Mouse (Mus musculus) liver, embryonic 13.5 days (tissue): ENCODE measurements around the gene Edf1. TPM values are rescaled to one million over a fixed set of nuclear protein-coding genes. Genes with fewer than 3 reads are reported as not detected.

Experiments
- polyA plus RNA-seq: library from polyadenylated mRNA; unstranded; fragments of >200 nt; fragmentation: Nextera tagmentation; extraction: Ambion mirVana; gene quantifications from 2 replicates; pipeline ENCODE4 v1.2.1, GENCODE M21; 2015

Gene Edf1
- polyA plus RNA-seq, 1 experiment from 2014 or later, result 275 TPM

Other genes starting within 250 kb of the Edf1 start
- gene Grin1, start 238.7 kb upstream of the Edf1 start, polyA plus RNA-seq, result 0.12 and 0.41 TPM in 2 replicates
- 18.8 and 27.1 TPM in 2 replicates for gene Man1b1, start 225.5 kb upstream of the Edf1 start, polyA plus RNA-seq
- 9.0 and 10.5 TPM in 2 replicates for gene Dpp7, start 201.5 kb upstream of the Edf1 start, polyA plus RNA-seq
- 13.4 and 16.1 TPM in 2 replicates for gene Uap1l1, start 192.2 kb upstream of the Edf1 start, polyA plus RNA-seq
- gene Sapcd2, start 185.5 kb upstream of the Edf1 start, polyA plus RNA-seq, result 30.0 and 30.6 TPM in 2 replicates
- 0.40 and 0.41 TPM in 2 replicates for gene Entpd2, start 162.0 kb upstream of the Edf1 start, polyA plus RNA-seq
- 4.2 and 5.1 TPM in 2 replicates for gene Npdc1, start 158.5 kb upstream of the Edf1 start, polyA plus RNA-seq
- 0.56 and 0.97 TPM in 2 replicates for gene Fut7, start 134.6 kb upstream of the Edf1 start, polyA plus RNA-seq
- gene Abca2, start 129.1 kb upstream of the Edf1 start, polyA plus RNA-seq, result 1.4 and 1.6 TPM in 2 replicates
- 0.21 and 0.25 TPM in 2 replicates for gene Clic3, start 101.0 kb upstream of the Edf1 start, polyA plus RNA-seq
- gene Paxx, start 96.8 kb upstream of the Edf1 start, polyA plus RNA-seq, result 7.2 and 7.7 TPM in 2 replicates
- 0.38 TPM in 1 of 2 replicates, not detected in the other for gene Ptgds, start 87.8 kb upstream of the Edf1 start, polyA plus RNA-seq
- gene Lcn12, start 63.9 kb upstream of the Edf1 start, polyA plus RNA-seq, result not detected in 2 replicates
- 27.9 and 31.1 TPM in 2 replicates for gene Fbxw5, start 57.1 kb upstream of the Edf1 start, polyA plus RNA-seq
- gene C8g, start 56.1 kb upstream of the Edf1 start, polyA plus RNA-seq, result 25.8 and 26.8 TPM in 2 replicates
- gene Traf2, start 10.9 kb upstream of the Edf1 start, polyA plus RNA-seq, result 16.6 and 18.7 TPM in 2 replicates
- gene Mamdc4, start 17.0 kb downstream of the Edf1 start, polyA plus RNA-seq, result 1.6 and 2.7 TPM in 2 replicates
- 50.2 and 50.3 TPM in 2 replicates for gene Phpt1, start 17.4 kb downstream of the Edf1 start, polyA plus RNA-seq
- 0.02 TPM in 1 of 2 replicates, not detected in the other for gene Ajm1, start 23.9 kb downstream of the Edf1 start, polyA plus RNA-seq
- 29.7 and 29.8 TPM in 2 replicates for gene Rabl6, start 50.7 kb downstream of the Edf1 start, polyA plus RNA-seq
- gene Ccdc183, start 59.8 kb downstream of the Edf1 start, polyA plus RNA-seq, result 0.09 and 0.14 TPM in 2 replicates
- 7.8 and 8.3 TPM in 2 replicates for gene Tmem141, start 64.2 kb downstream of the Edf1 start, polyA plus RNA-seq
- gene Fcna, start 70.2 kb downstream of the Edf1 start, polyA plus RNA-seq, result 34.8 and 37.5 TPM in 2 replicates
- not detected in 2 replicates for gene Lcn8, start 95.3 kb downstream of the Edf1 start, polyA plus RNA-seq
- gene Lcn5, start 100.1 kb downstream of the Edf1 start, polyA plus RNA-seq, result not detected in 2 replicates
- gene Lcn6, start 118.9 kb downstream of the Edf1 start, polyA plus RNA-seq, result not detected in 2 replicates
- gene Lcn10, start 124.9 kb downstream of the Edf1 start, polyA plus RNA-seq, result not detected in 2 replicates
- not detected in 2 replicates for gene Obp2a, start 142.2 kb downstream of the Edf1 start, polyA plus RNA-seq
- 12.8 and 13.4 TPM in 2 replicates for gene Bmyc, start 148.9 kb downstream of the Edf1 start, polyA plus RNA-seq
- gene Obp2b, start 179.2 kb downstream of the Edf1 start, polyA plus RNA-seq, result not detected in 2 replicates
- gene Lcn3, start 207.7 kb downstream of the Edf1 start, polyA plus RNA-seq, result not detected in 2 replicates
- not detected in 2 replicates for gene Lcn11, start 219.2 kb downstream of the Edf1 start, polyA plus RNA-seq
- not detected in 2 replicates for gene Gm13539, start 224.4 kb downstream of the Edf1 start, polyA plus RNA-seq